Mouse (Mus musculus) ovary, postnatal 36 days (tissue): ENCODE measurements at regions not wholly inside any gene's neighbourhood (a gene's known extent, or its start where the extent isn't known, plus 50 kb on each side); places are given as distances from the start of the nearest gene placed in this dataset.

Source experiments
- DNase-seq: peaks from one replicate; pipeline ENCODE4 v3.0.0; 2022; ENCODE audit warnings: low spot score, mixed read lengths

DNA sequence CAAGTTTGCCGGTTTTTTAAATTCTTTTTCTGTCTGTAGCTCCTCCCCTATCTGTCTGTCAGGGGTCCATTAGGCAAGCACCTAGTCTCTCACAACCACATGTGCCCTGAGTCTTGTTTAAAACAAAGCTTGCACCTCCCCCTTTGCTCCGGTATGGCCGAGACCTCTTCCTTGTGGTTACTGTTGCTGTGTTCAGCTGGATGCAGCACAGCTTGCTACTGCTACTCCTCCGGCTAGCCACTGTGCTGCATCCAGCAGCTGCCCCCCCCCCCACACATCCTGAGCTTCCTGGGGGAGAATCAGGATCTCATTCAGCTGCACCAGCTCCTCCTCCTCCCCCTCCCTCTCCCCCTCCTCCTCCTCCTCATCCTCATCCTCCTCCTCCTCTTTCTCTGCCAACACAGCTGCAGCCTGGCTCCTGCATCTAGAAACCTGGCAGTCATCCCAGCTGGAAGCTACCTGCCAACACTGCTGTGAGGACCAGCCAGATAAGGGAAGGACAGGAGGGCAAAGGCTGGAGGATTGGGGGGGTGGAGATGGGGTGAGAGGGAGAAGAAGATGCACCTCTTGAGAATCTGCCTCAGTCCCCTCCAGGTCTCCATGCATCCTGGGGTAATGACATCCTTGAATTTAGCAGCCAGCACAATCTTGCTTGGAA, 114.8 kb upstream of the Tmem260 start:
- peak; percentile 37 for DNase-seq

DNA sequence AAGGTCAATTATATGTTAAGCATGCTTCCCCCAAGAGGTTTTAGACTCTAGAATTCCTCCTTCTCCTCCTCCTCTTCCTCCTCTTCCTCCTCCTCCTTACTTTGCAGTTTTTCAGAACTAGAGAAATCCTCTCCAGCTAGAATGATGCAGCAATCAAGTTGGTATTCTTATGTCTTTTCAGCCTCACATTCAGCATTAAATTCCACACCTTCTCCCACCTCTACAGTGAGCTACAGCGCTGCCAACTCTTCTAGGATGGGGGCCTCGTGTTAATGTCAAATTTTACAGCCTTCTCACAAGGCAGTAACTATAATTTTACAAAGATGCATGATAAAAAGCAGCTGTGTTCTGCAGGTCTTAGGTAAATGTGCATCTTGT, 114.3 kb upstream of the Tmem260 start:
- DNase-seq = no peak

DNA sequence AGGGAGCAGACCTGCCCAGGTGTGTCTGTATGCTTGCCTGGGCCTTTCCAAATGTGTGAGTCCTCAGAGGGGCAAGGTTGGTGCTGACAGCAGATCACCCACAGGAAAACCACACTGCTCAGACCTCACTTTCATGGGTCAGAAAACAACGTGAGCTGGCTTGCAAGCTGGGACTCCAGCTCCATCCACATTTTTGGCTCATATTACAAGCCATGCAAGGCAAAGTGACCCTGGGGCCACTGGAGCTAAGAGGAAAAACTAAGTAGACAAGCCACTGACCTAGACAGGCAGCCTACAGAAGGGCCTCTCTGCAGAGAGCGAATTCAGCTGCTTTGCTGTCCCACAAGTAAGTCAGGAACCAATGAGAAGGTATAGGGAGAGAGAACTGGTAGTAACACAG, 113.7 kb upstream of the Tmem260 start:
- no peak for DNase-seq

DNA sequence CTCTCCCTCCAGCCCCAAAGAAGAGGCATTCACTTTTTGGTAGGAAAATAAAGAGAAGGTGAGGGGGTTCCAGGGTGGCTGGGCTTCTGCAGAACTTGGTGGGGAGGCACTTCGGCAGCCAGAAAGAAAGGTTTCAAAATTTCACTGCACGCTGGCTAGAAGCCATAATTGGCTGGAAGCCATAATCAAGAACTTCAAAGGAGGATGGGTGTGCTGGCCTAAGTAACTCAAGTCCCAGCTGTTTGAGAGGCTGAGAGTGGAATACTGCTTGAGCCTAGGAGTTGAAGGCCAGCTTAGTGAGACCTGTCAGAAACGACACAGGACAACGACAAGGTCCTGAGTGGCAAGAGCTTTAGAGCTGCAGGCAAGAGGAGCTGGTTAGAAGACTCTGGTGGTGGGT, 113.3 kb upstream of the Tmem260 start:
- no peak for DNase-seq

DNA sequence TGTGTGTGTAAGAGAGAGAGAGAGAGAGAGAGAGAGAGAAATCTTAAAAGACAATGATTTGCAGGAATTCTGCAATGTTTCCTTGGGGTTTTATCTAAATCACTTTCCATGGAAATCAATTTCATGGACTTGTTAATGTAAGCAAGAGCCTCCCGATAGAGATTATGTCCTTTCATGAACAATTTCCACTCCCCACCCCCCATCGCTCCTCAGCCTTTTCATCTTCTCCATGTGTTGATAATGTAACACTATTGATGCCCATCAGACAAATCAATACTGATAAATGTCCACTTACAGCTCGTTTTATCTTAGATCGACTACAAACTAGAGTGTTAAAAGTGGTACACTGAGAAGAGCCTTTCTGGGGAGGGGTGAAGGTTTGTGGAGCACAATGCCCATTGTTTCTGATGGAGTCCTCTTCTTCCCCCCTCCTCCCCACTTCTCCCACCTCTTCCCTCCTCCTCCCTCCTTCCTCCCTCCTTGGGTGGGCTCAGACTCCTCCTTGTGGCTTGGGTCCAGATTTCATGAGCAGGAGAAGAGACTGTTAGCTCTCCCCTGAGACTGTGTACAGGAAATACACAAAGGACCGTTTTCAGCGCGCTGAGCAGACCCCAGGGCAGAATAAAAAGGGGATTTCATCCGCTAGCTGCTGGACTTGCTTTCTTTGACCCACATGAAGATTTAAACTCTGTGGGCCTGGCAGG, 111.7 kb upstream of the Tmem260 start:
- DNase-seq = no peak

DNA sequence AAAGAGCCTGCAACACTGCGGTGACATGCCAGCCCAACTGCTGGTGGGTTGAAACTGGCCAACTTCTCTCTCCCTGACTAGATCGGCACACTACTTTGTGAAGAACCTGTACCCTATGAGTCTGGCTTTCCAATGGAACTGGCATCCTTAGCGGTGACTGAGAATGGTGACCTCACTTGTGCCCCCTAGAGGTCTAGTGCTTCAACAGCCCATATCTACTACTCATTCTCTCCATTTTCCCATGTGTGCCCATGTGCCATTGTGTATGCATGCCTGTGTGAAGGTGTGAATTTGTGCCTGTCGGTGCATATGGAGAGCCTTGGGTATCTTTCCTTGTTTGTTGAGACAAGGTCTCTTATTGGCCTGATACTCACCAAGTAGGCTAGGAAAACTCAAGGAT, 106.5 kb upstream of the Tmem260 start:
- no peak for DNase-seq

DNA sequence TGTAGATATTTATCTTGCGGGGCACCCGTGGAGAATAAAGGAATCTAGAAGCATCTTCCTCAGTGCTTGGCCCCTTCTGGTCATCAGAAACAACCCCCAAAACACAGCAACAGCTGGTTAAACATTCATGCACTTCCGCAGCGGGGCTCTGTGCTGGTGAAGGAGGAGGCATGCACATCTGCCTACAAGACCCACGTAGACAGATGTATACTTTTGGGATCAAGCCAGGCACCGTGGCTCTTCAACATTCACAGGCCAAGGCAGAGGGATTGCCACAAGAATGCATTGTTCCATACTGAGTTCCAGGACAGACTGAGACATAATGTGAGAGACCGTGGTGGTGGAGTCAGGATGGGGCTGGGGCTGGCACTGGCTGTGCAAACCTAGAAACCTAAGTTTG, 103.0 kb upstream of the Tmem260 start:
- no peak for DNase-seq

DNA sequence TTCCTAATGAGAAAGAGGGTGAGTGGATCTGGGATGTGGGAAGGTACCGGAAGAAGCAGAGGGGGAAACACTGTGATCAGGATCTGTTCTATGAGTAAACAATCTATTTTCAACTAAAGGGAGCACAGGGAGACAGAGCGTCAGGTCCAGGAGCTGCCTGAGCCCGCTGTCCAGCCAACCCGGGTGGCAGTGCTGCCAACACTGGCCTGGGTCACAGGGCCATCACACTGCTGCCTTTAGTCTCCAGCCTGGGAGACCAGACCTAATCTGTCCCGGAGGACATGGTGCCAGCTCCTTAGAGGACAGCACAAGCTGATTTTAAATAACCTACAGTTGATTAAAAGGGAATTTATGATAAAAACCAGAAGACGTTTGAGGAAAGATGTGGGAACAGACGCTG, 100.0 kb upstream of the Tmem260 start:
- DNase-seq = no peak

DNA sequence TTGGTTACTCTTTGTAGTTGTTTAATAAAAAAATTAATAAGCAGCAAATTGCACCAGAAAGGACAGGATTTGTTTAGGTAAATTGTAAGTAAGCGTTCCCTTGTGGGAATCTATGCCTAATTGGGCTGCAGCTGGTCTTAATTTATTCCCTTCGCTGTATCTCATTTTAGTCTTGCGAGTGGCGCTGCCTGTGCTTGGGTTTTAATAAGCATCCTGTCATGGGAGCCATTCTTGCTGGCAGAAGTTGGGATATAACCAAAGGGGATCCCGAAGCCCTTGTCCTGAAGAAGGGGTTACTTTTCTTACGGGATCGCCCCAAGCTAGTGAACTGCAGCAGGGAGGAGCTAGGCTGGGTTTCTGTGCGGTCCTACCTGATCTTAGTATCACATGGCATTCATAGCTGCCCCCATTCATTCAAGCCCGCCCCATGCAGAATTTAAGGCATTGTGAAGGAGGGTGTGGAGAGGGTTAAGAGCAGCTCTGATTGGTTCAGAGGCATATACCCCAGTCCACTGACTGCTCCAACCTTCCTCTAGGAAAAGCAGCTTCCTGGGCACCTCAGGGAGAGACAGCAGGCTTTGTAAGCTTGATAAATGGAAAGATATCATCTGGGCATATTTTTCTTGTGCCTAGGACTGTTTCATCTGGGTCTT, 96.4 kb upstream of the Tmem260 start:
- DNase-seq = no peak

DNA sequence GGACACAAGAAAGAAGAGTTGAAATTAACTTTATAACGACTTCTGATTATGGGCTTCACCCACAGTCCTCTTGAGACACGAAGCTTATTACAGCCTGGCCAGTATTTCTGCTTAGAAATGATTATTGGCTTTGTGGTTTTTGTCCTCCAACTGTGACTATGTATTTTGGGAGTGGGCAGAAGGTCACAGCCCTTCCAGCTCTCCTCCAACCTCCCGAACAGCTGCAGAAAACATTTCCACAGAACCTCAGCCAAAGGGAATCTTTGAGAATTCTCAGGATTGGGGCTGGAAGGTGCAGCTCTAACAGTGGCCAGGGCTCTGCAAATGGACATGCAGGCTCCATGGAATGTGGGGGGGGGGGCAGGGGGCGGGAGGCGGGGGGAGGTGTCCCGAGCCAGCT, 94.3 kb upstream of the Tmem260 start:
- no peak for DNase-seq

DNA sequence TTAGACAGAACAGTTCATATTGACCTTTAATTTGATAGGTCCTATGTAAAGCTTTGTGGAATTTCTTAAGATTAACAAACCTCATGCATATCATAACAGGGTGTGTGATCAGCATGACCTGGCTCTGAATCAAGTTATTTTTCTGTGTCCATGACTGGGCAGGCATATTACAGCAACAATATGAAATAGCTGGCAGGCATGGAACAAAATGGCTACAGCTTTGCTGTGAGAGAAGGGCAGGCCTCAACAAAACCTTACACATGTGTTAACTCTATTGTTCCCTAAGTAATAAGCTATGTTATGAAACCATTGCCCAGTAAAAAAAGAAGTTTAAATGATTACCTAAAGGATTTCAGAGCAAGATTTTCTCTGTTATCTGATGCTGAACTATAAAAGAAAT, 93.1 kb upstream of the Tmem260 start:
- no peak for DNase-seq

DNA sequence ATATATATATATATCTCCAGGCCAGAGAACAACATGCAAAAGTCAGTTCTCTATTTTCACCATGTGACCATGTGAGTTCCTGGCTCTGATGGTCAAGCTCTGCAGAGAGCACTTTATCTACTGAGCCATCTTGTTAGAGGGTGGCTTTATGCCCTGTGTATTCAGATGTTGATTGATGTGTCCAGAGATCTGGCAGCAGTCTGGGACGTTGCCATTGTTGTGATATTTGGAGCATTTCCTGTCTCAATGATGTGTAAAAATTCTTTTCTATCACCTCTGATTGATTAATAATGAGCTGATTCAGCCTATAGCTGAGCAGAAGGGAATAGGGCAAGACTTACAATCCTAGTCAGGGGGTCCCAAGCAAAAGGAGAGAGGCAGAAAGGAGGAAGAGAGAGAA, 91.7 kb upstream of the Tmem260 start:
- DNase-seq = no peak

DNA sequence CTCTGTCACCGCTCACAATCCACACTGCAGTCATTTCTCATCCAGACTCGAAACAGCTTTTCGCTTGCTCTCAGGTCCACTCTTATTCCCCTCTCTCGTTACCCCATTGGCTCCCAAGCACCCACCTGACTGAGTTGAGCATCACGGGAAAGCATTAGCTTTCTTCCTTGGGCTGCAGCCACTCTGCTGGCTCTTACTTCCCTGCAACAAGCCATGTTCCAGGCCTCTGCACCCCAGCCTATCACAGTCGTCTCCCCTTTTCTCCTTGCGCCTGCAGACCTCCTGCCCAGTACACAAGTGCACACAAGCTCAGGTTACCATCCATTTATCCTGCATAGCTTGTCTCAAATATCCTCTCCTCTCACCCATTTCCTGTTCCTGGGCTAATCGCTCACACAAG, 88.5 kb upstream of the Tmem260 start:
- no peak for DNase-seq

DNA sequence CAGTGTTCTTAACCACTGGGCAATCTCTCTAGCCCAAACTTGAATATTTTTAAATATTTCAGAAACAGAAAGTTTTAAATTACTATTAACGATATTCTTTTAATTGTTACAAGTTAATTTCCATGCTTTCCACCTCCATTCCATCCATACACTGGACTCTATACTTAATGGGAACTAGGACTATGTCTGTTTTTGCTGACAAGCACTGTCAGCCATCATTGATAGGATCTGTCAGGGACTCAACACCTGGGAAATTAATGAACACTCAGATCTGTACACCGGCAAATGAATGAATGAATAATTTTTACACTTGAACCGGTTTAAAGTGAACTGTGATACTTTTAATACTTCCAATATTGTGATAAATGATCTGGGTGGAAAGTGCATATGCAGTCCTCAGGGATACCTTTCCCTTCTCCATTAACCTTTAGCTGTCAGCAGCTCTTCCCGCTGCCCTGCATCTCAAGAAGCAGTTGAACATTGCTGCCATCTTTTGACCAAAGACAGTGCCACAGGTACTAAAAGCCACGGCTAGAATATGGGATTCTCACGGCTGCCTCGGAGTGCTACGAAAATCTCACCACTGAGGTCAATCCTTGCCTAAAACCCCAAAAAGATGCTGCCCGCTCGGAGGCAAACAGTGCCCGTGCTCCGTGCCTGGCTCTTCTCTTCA, 87.3 kb upstream of the Tmem260 start:
- DNase-seq = no peak

DNA sequence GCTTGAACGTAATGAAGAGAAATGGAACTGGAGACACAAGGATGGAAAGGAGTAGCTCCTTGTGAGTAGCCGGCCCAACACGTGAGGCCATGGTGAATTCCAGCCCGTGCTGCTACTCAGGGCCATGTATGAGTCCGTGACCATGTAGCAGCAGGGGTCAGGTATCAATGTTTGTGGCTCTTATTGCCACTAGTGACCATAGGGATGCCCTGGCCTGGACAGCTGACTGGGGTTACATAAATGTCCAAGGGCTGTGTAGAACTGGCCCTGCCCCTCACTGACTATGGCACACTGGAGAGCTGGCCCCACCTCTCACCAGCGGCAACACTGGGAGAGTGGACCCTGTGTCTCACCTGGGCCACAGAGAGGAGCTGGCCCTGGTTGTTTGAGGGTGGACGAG, 84.1 kb upstream of the Tmem260 start:
- no peak for DNase-seq

DNA sequence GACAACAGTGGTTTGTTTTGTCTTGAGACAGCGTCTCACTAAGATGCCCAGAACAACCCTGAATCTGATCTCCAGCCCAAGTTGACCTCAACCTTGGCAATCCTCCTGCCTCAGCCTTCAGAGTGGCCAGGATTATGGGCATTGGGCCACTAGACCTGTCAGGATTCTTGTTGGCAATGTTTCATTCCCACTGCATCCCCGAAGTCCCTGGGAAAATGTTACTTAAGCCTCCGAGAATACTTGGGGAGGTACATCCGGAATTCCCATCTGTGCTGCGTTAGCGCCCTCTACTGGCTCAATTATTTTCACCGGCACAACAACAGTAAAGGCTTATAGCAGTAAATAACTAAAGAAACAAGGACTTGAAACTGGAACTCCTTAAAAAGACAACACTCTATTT, 78.9 kb upstream of the Tmem260 start:
- DNase-seq = peak; percentile 56

DNA sequence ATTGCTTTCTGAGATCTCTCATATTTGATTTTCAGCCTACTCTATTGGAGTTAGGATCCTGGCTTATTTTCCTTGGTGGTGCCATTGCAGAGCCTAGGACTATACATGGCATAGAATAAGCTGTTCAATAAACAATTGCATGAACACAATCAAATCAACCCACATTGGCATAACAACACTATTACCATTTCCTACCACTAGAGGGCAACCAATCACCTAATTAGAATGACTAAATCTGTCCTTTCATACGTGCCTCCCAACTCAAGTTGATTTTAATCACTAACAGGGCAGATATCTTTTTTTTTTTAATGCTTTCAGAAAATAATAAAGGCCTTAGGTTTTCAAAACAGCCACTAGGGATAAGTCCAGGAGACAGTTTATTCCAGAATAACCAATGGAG, 75.6 kb upstream of the Tmem260 start:
- no peak for DNase-seq

DNA sequence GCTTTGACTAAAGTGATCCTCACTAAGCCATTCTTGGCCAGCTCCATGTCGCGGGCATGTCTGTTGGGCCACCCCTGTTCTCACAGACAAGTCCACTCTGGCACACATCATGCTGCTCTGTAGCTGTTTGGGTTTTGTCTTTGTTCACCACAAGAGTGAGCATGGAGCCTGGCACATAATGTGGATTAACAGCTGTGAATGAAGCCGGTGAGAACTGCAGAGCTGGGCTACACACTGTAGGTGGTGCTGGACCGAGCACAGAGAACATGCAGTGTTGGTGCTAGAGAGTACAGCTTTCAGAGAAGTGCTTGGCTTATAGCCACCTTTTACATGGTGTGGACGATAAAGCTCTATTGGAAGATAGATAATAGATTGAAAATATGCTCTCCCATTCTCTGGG, 74.2 kb upstream of the Tmem260 start:
- peak; percentile 14 for DNase-seq

DNA sequence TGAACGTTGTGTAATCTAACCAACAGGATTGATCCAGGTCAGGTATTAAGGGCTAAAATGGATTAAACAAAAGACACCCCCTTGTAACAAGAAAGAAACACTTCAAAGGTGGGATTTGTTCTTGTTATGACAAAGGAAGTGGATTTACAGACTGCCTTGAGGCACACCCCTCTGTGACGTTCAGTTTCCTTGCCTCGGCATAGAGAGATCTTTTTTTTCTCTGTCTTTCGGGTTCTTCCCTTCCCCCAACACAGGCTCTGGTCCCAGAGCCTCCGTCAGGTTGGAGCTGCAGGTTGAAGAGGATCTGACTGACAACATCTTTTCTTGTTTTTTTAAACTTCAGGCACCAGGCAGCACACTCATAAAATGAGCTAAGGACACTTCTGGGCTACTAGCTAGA, 69.8 kb upstream of the Tmem260 start:
- DNase-seq = no peak
